Mouse (Mus musculus): ENCODE measurements around the gene Fbxw14.
"Not testable (repeated sequence)": the region's sequence is repeated elsewhere in the genome, so short reads cannot be mapped to it uniquely, and the experiment has no call there.

Gene Fbxw14

DNA sequence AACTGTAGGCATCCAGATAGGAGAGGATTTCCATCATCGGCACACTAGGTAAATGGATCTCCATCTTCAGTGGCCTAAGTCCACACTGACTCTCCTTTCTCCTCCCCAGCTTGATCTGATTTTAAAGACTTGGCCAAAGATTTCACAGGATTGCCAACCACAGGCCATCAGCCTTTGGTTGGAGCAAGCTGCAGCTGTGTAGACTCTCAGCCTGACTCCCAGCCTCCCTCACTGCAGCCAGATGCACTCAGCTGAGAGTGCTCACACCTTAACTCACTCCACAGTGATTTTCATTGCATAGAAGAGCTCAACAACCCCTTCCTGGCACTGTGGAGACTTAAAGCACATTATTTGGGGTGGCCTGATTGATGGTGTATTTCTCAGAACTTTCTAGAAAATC, at the start of gene Fbxw14:
Fbxw14 (minus strand) TSS at position 101 of the 400 bp plus-strand sequence.
- DNase-seq (ENCODE audit: low spot score in 2 of 2), result not testable (repeated sequence)

DNA sequence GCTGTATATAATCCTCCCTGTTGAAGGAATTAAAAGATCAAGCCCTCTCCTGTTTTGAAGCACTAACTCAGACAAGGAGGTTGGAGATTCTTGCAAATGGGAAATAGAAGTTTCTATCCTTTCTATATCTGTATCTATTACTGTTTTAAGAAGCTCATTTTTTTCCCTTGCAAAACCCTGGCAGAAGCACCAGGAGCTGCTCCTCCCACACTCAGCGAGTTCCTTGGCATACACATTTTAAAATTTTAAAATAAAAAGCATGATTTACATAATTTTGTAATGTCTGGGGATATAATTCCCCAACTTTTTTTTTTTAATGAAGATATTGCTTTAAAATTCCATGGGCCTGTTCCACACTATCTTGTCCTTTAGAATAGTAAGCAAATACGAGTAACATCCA, 24.4 kb downstream of the Fbxw14 start:
- DNase-seq (ENCODE audit: low spot score in 2 of 2), result peak; percentile 2 to 52

DNA sequence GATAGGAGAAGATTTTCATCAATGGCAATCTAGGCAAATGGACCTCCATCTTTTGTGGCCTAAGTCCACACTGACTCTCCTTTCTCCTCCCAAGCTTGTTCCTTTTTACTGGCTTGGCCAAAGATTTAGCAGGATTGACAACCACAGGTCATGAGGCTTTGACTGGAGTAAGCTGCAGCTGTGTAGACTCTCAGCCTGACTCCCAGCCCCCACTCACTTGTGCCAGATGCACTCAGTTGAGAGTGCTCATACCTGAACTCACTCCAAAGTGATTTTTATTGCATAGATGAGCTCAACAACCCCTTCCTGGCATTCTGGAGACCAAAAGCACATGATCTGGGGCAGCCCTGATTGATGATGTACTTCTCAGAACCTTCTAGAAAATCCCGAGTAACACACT, 52.8 kb downstream of the Fbxw14 start, which contains the start of gene Fbxw20:
Fbxw20 (minus strand) TSS at position 101 of the 400 bp plus-strand sequence.
- DNase-seq (ENCODE audit: low spot score in 2 of 2), result no peak
